Mouse (Mus musculus) gastrocnemius, postnatal 14 days (tissue): Measurements from ENCODE around the gene Rps25. TPM values are rescaled to one million over a fixed set of nuclear protein-coding genes. Genes with fewer than 3 reads are reported as not detected.
"Not testable (repeated sequence)": the region's sequence is repeated elsewhere in the genome, so short reads cannot be mapped to it uniquely, and the experiment has no call there.

Experiments
- DNase-seq: peaks from one replicate; pipeline ENCODE4 v3.0.0; 2021; ENCODE audit warnings: mixed read lengths
- intact Hi-C: fragments of 180-260 bp; cut with DNase I; formaldehyde crosslinking; loops from one replicate; pipeline ENCODE4 v1.15.1; 2025; ENCODE audit warnings: low total_unique reads
- long read RNA-seq, 2 experiments: library from polyadenylated mRNA; stranded (forward); transcript quantifications; one replicate each; pipeline ENCODE4 v2.0.0; 2021
- total RNA-seq, 2 experiments: library from RNA; stranded (reverse); gene quantifications; 2 replicates each; pipeline ENCODE4 v1.2.3; 2021

Rps25 gene
- total RNA-seq = 1,000 to 10,000 TPM in 1 of 2 experiments, 100 to 1,000 TPM in 1; 952 to 1,089 TPM
- long read RNA-seq, experiment 1, transcript Rps25-201 (5 exons, 1,280 nt) = major isoform, 206 of 219 reads
- long read RNA-seq, experiment 1, partial matches to known transcripts = 8 of 219 reads
- long read RNA-seq, experiment 1, other reads (novel, unspliced or antisense) = 2 of 219 reads
- long read RNA-seq, experiment 2, transcript Rps25-201 (5 exons, 1,280 nt) = major isoform, 198 of 210 reads
- long read RNA-seq, experiment 2, partial matches to known transcripts = 10 of 210 reads
- long read RNA-seq, experiment 2, other reads (novel, unspliced or antisense) = 0 of 210 reads

DNA sequence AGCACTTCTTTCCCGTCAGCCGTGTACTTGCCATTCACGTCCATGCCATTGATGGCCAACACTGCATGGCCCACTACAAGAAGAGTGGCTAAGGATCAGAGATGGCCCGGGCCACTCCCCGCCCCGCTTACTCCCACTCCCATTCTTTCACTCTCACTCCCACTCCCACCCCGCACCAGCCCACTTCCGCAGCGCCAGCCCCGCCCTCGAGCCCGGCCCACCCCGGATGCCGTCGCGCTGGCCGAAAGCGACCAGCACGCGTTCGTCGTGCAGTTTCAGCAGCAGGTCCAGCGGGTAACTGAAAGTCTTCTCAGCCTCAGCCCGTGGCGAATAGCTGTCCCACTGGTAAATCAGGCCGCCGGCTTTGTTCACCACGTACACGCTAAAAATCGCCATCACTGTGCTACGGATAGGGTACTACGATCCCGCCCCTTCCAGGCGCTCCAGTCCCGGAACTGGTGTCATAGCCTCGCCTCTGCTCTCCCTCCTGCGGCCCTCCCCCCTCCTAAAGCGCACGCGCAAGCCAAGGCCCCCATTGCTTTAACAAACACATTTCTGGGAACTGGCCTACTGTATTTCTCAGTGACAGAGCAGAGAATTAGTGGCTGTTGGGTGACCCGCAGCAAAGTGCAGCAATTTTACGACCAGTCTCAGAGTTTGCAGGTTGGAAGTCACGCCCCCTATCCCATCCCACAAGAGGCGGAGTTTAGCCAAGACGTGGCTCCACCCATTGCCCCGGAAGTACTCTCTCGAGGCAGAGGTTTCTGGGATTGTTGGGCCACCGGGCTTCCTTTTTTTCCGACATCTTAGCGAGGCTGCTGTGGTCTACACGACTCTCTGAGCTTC lies at the start of gene Rps25, which contains the start of gene Trappc4:
TSS of gene Rps25 (plus strand) at position 234 of the 846 bp plus-strand sequence.
TSS of gene Trappc4 (minus strand) at position 695 of the 846 bp plus-strand sequence.
- intact Hi-C loops = no loop called here
- DNase-seq = peak; percentile 91

DNA sequence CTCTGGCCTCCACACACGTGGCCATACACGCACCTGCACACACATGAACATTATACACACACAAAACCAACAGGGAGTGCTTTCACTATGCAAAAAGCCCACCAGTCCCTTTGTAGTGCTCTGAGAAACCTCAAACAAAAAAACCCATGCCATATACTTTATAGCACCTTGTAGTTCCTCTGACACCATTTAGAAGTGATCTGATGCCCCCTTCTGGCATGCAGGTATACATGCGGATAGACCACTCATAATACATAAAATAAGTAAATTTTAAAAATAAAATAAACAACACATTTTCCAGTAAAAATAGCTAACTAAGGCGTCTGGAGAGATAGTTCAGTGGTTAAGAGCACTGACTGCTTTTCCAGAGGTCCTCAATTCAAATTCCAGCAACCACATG lies 49.7 kb upstream of the Rps25 start:
- intact Hi-C loops = loop anchor here (5.0 kb wide), 1 partner anchor 65 kb away; no protein-coding TSS in a partner anchor
- no peak for DNase-seq

DNA sequence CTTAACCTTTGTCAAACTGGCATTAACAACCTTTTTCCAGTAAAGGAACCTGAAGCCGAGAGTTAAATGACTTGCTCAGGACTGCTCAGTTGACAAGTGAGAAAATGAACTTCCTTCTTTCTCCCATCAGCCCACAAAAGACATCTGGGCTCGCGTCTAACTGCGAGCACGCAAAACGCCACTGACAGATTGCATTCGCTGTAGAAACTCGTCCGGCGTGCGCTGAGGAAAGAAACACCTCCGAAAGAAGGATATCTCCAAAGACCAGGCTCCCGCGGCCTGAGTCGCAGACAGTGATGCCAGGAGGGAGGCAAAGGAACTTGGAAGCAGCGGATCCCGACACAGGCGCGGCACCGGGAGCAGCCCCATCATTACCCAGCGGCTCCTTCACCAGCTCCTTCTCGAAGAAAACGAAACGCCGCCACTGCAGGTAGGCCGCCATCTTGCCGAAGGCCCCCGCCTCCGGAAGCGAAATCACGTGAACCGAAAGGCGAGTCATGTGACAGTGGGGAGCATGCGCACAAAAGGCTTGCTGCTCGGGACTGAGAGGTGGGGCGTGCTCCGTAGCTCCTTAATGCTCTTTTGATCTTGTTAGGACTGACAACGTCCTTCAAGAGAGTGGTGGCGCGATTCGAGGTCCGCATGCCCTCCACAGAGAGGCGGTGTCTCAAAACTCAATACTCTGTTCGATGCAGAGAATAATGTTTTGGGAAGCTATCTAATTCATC lies 45.6 kb upstream of the Rps25 start, which contains the start of gene Vps11:
TSS of gene Vps11 (minus strand) at position 481 of the 728 bp plus-strand sequence.
- DNase-seq = peak; percentile 95
- intact Hi-C loops = no loop called here

DNA sequence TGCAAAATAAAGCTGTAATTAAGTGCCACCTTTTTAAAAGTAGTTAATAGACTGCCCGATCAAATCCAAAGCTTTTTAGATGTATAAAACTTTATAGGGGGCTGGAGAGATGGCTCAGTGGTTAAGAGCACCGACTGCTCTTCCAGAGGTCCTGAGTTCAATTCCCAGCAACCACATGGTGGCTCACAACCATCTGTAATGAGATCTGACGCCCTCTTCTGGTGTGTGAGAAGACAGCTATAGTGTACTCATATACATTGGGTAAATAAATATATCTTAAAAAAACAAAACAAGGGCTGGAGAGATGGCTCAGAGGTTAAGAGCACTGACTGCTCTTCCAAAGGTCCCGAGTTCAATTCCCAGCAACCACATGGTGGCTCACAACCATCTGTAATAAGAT lies 45.0 kb upstream of the Rps25 start:
- DNase-seq = not testable (repeated sequence)

DNA sequence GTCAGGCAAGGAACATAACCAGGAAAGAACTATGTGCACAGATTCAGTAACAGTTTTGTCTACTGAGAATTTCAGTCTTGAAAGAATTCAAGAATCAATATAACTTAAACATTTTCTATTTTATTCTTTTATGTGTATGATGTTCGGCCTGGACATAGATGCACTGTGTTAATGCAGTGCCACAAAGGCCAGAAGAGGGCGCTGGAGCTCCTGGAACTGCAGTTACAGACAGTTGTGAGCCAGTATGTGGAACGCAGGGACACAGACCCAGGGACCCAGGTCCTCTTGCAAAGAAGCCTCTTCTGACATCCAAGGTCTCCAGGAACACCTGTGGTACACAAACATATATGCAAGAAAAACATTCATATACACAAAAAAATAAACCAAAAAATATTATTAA lies 42.5 kb upstream of the Rps25 start:
- no peak for DNase-seq
- intact Hi-C loops = no loop called here

More for the DNA sequence above, 45.0 kb upstream of the Rps25 start:
- intact Hi-C loops = not testable (repeated sequence)

DNA sequence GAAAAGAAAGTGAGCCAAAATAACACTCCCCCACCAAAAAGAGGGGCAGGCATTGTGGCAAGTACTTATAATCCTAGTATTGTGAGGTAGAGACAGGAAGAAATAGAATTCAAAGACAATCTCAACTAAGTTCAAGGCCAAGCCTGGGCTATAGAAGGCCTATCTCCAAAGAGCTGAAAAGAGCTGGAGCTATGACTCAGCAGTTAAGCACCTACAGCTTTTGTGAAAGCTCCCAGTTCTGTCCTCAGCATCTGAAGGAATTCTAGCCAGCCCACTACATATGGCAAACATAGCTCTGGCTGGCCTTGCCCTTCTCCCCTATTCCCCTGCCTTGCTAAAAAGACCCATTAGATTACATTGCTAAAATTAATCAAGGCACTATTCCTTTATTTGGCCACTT lies 33.6 kb upstream of the Rps25 start:
- intact Hi-C loops = no loop called here
- no peak for DNase-seq

DNA sequence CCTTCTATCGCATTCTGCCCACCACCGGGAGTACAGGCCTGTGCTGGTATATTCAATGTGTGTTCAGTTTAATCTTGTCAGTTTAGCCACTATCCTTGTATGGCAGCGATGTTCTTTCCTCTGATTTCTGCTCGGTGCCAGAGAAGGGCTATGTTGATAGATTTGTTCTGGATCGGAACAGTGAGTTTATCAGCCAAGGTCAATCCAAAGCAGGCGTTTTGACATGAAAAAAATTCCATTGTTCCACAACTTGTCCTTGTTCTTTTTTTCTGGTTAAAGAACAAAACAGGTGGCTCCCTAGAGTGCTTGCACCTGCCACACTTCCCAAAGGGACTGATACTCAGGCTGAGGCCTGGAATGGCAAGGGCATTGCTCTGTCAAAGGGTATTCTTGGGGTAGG lies 30.8 kb upstream of the Rps25 start:
- intact Hi-C loops = no loop called here
- no peak for DNase-seq

DNA sequence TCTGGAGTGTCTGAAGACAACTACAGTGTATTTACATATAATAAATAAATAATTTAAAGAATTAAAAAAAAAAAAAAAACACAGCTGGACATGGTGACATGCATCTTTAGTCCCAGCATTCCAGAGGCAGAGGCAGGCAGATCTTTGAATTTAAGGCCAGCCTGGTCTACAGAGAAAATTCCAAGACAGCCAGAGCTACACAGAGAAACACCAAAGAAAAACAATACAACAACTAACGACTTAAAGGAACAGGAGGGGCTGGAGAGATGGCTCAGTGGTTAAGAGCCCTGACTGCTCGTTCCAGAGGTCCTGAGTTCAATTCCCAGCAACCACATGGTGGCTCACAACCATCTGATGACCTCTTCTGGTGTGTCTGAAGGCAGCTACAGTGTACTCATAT lies 29.6 kb upstream of the Rps25 start:
- intact Hi-C loops, DNase-seq: not testable (repeated sequence)

DNA sequence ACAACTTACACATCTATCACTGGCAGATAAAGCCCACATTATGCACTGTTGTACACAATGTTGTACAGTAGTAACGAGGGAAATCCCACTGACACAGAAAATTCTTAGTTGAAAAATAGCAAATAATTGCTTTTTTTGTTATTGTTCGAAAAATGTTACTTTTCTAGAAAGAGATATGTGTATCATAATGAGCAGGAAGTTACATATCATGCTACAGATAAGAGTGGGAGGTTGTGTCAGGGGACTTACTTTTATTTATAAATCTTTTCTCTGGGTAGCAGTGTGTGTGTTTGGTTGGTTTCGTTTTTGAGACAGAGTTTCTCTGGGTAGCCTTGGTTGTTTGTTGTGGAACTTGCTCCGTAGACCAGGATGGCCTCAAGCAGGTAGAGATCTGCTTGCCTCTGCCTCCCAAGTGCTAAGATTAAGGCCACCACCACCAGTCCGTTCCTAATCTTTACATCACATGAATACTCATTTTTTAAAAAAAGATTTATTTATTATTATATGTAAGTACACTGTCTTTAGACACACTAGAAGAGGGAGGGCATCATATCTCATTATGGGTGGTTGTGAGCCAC lies 28.7 kb upstream of the Rps25 start:
- no peak for DNase-seq
- intact Hi-C loops = no loop called here

DNA sequence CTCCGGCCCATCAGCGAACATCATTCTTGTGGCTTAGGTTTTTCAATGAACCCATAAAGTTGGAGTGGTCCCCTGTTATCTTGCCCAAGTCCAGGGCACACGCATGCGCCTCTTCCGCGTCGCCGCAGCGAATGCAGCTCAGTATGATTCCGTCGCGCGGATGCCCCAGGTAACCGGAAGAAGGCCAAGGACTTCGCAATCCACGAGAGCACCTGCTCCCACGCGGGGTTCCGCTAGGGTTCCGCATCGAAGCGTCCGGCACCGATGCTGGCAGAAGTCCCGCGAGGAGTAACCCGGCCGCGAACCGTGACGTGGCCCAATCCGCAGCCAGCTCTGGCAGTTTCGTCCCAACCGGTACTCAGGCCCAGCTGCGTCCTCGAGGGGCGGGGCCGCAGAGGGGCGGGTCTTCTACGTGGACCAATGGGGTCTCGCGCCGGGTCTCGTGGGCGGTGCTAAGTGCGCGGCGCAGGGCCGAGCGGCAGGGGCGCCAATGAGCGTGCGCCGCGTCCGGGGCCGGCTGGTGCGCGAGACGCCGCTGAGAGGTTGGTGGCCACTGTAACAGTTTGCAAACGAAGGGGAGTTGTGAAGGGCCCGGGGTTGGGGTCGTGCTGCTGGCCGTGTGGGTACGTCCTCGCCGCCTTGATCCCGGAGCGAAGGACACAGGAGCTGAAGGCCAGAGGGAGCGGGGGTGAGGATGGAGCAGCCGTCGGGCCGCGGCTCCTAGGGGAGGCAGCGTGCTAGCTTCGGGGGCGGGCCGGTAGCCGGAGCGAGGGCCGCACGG lies 27.7 kb upstream of the Rps25 start, which contains the start of gene Hyou1:
TSS of gene Hyou1 (plus strand) at position 437 of the 781 bp plus-strand sequence.
- peak; percentile 99 for DNase-seq
- intact Hi-C loops = no loop called here

DNA sequence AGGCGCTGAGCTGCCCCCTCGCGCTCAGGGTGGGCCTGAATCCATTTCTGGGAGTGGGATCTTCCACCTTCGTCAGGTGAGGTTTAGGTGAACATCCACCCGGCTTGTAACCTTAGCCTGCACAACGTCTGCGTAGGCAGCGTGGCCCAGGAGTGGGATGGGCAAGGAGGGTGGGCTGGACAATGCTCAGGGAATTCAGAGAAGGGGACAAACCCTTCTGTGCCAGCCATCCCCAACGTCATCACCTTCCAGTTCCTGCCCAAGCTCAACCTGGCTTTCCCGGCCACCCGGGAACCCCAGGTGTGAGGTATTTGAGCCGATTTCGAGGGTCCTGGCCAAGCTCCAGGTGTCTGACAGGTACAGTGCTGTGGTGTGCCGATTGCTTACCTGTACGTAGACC lies 27.1 kb upstream of the Rps25 start:
- DNase-seq = no peak
- intact Hi-C loops = no loop called here

DNA sequence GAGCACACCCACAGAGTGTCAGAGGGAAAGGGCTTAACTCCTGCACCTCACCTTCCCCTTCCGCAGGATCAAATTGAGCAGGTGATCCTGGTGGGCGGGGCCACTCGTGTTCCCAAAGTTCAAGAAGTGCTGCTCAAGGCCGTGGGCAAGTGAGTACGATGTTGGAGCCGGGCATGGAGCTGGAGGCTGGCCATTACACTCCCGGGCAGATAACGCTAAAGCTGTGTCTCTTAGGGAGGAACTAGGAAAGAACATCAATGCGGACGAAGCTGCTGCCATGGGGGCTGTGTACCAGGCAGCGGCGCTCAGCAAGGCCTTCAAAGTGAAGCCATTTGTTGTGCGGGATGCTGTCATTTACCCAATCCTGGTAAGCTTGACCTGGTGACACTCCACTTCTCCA lies 22.3 kb upstream of the Rps25 start:
- intact Hi-C loops = no loop called here
- no peak for DNase-seq

DNA sequence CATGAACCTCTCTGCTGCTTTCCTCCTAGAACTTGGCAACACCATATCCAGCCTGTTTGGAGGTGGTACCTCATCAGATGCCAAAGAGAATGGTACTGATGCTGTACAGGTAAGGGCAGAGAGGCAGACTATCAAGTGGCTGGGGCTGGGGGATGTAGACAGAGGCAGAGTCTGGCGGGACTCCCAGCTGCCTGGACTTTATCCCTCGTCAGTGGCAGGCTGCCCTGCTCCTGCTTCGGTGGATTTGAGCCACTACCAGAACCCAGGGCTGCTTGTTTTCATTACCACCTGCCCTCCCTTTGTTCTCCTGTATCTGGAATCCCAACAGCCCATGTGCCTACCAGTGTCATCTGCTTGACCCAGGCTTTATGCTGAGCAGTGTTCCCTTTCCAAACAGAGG lies 19.7 kb upstream of the Rps25 start:
- DNase-seq = no peak
- intact Hi-C loops = no loop called here

DNA sequence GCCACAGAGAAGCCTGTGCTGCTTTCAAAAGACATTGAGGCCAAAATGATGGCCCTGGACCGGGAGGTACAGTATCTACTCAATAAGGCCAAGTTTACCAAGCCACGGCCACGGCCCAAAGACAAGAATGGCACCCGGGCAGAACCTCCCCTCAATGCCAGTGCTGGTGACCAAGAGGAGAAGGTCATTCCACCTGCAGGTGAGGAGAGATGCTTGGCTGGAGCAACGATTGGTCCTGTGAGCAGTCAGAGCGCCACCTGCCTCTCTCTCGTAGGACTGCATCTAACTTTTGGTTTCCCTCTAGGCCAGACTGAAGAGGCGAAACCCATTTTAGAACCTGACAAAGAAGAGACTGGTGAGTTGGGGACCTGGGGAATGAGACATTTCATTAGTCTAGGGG lies 17.7 kb upstream of the Rps25 start:
- DNase-seq = no peak
- intact Hi-C loops = no loop called here

DNA sequence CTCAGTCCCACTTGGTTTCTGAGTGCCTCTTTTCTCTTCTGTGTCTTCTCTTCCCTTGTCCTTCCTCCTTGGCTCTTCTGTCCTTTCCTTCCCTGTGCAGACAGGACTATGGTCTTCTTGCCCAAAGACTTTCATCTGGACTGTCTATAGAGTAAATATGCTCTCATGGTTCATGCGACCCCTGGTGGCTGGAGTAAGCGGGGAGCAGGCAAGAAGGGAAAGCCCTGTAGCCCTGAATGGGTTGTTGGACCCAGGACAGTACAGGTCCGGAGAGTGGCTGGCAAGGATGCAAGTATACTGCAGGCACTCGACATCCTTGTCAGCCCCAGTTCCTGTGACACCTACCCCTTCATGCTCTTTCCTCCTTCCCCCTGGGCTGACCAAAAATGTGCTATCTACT lies 15.5 kb upstream of the Rps25 start:
- peak; percentile 76 for DNase-seq
- intact Hi-C loops = loop anchor here (5.0 kb wide), 1 partner anchor 139 kb away; the partner anchor contains the start of gene Pdzd3

DNA sequence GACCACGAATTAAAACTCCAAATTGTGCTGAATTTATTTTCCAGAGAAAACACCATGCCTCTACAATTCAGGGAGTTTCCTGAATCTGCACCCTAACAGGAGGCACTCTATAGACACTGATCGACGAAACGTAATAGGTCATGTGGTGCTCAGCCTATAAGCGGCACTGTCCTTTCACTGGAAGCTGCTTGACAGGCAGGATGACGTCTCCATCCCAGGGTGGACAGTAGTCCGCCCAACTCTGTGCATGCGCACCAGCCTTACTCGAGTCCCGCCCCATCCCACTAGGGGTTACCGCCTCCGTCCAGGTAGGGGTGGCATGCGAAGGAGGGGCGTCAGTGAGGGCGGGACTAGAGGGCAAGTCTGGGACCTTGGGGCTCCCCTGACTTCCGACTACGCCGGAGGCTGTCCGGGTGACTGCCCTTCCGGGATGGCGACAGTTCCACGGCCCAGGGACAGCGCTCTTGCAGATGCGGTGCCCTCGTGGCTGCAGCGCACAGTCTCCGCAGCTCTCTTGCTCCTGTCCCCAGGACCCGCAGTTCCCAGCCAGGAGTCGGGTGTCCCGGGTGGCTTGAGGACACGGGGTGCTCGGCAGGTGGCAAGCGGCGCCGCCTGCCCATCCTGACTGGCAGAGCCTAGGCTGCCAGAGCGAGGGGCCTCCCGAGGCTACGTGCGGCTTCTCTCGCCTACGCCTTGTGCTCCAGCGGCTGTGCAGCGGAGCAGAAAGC lies 10.1 kb upstream of the Rps25 start, which contains the start of gene Slc37a4:
TSS of gene Slc37a4 (plus strand) at position 169 of the 728 bp plus-strand sequence.
- peak; percentile 94 for DNase-seq
- intact Hi-C loops = no loop called here

DNA sequence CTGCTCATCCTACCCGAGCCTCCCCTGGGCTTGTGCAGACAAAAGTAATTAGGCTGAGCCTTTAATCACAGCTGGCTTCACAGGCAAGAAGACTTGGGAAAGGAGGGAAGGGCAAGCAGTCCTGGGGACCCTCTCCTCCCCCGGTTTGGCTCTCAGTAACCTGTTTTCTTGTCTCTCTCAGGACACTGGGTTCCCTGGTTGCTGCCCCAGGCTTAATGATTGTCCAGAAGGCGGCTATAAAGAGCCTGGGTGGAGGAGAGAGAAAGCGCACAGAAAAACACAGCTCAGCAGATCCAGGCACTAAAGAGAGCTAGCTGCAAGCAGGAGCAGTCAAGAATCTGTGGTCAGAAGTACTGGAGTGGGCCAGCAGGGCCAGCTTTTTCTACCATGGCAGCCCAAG lies 8.9 kb upstream of the Rps25 start:
- intact Hi-C loops = no loop called here
- DNase-seq = no peak

DNA sequence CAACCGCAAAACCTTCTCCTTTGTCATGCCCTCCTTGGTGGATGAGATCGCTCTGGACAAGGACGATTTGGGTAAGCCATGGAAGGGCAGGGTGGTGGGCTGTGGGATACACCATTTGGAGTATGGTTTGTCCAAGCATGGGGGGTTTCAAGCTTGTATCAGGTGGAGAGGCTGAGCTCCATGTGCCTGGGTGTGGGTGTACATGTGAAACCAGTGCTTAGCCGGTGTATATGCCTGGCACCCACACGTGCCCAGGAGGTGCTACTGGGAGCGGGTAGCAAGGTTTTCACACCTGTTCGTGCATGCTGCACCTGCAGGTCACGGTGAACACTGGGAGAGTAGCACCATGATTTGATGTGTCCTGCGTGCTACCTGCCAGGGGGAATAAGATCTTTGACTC lies 8.4 kb upstream of the Rps25 start:
- intact Hi-C loops = no loop called here
- DNase-seq = no peak
